ENCODE assay signal across 22 mouse cellular contexts in the genomic region with DNA sequence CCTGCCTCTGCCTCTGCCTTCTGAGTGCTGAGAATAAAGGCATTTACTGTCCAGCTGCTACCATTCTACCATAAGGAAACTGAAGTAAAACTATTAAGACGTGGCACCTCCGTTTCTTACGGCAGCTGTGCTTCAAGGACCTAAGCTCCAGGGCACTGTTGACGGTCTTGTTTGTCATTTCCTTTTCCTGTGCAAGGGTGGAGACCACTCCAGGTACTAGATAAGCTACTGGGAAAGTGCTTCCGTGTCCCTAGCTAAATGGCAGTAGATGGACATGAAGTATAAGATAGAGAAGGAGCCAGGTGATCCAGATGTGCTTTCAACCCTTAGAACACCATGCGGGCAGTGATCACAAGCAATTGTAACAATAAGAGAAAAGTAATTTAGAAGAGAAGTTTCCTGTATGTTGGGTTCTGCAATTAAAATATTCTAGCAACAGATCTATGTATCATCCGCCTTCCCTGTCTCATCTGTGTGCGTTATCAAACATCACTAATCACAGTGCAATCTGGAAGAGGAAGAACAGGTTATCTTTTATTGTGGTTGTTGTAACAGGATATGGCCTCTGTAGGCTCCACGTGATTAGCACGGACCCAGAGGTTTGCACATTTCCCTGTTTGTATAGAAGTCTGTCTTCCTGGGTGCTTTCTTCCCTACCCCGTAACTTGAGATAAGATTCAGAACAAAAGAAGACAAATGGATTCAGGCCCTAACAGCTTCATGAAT. TPM values are rescaled to one million over a fixed set of nuclear protein-coding genes. Genes with fewer than 3 reads are reported as not detected.
DNase-seq lines count a peak whose midpoint lies in the region; ATAC-seq lines count a peak whose summit lies in the region.
"Had no signal": no experiment of that assay in that cellular context is flagged by ENCODE, and none has a peak within 500 bp of the region (broad histone marks: within the 10 kb centered on the region; RNA-seq: fewer than 3 reads in every experiment).

No protein-coding gene starts in this region.

- peak overlapping the region; percentile 52 for H3K27ac ChIP-seq in intestine, embryonic 15.5 days
- H3K27ac ChIP-seq in liver, embryonic 16.5 days (ENCODE audit: low read length) = no peak overlapping the region; the same call in 1 of the 2 replicates
- H3K27ac ChIP-seq in forebrain, embryonic 10.5 days = no peak overlapping the region
- H3K27ac ChIP-seq: gastrocnemius, adult 2 months; heart, adult 2 months; kidney, postnatal 0 days; layer of hippocampus, adult 2 months had no signal

- H3K27me3 ChIP-seq in intestine, embryonic 15.5 days (replicated peaks) = no peaks in the 10 kb centered on the region
- no peaks in the 10 kb centered on the region for H3K27me3 ChIP-seq in liver, embryonic 16.5 days (ENCODE audit: control insufficient read depth, insufficient read depth, low read depth, low read length)
- H3K27me3 ChIP-seq in forebrain, embryonic 10.5 days (ENCODE audit: poor library complexity, severe bottlenecking) = no peaks in the 10 kb centered on the region

- 0 out of 2 replicates have a peak, but pooled peaks have one; percentile 26 for ATAC-seq in intestine, embryonic 15.5 days
- ATAC-seq in liver, embryonic 16.5 days (ENCODE audit: low read depth) = no peak
- no peak for ATAC-seq in erythroid progenitor cell, adult 5-6 weeks (replicated peaks; ENCODE audit: low FRiP score, poor library complexity, severe bottlenecking)

- H3K4me3 ChIP-seq in intestine, embryonic 15.5 days (replicated peaks) = no peak overlapping the region
- 0 out of 2 replicates have a peak overlapping the region, but pooled peaks have one; percentile 1 for H3K4me3 ChIP-seq in liver, embryonic 16.5 days (ENCODE audit: low read depth, low read length)
- H3K4me3 ChIP-seq in forebrain, embryonic 10.5 days = no peak overlapping the region
- H3K4me3 ChIP-seq: heart, adult 2 months; layer of hippocampus, adult 2 months had no signal

- 64% methylated on average over 11 of the region's 11 CpGs for WGBS in intestine, embryonic 15.5 days
- 39% methylated on average over 11 of the region's 11 CpGs for WGBS in liver, embryonic 16.5 days (ENCODE audit: insufficient replicate concordance)
- WGBS in forebrain, embryonic 10.5 days = 88% methylated on average over 11 of the region's 11 CpGs

- H3K9me3 ChIP-seq in intestine, embryonic 15.5 days = no peaks in the 10 kb centered on the region
- no peaks in the 10 kb centered on the region for H3K9me3 ChIP-seq in liver, embryonic 16.5 days (replicated peaks; ENCODE audit: control insufficient read depth, low read length)
- H3K9me3 ChIP-seq in forebrain, embryonic 10.5 days = no peaks in the 10 kb centered on the region

- peak overlapping the region; percentile 31 for H3K4me2 ChIP-seq in intestine, embryonic 15.5 days (replicated peaks)
- peak overlapping the region; percentile 1; the same call in 1 of the 2 replicates for H3K4me2 ChIP-seq in liver, embryonic 16.5 days (ENCODE audit: low read depth, low read length)
- H3K4me2 ChIP-seq: midbrain, embryonic 11.5 days had no signal

- peak; percentile 11 for DNase-seq in lung, postnatal 36 days
- DNase-seq in lung, postnatal 10 days = no peak
- DNase-seq in layer of hippocampus, adult 8-10 months (ENCODE audit: low spot score in 2 of 2) = no peak
- DNase-seq in gastrocnemius, adult 8-10 months (ENCODE audit: low spot score in 2 of 2) = no peak
- no peak for DNase-seq in forebrain, embryonic 10.5 days (ENCODE audit: extremely low spot score, low spot score)
- DNase-seq: adrenal gland, adult 8-10 months; cerebellum, adult 11 months; cerebellum, postnatal 25 days; gastrocnemius, adult 2 months; heart, adult 2 months; kidney, adult 11 months; retina, postnatal 1 day had no signal

- H3K9ac ChIP-seq in intestine, embryonic 15.5 days = no peak overlapping the region; the same call in 1 of the 2 replicates
- no peak overlapping the region for H3K9ac ChIP-seq in liver, embryonic 16.5 days (ENCODE audit: low read depth, low read length)

- peaks cover 20% of the 10 kb centered on the region for H3K36me3 ChIP-seq in intestine, embryonic 15.5 days
- peaks cover 12% of the 10 kb centered on the region for H3K36me3 ChIP-seq in liver, embryonic 16.5 days (ENCODE audit: control insufficient read depth, insufficient read depth)
- H3K36me3 ChIP-seq in forebrain, embryonic 10.5 days (replicated peaks) = peaks cover 45% of the 10 kb centered on the region

- peaks cover 23% of the 10 kb centered on the region for H3K4me1 ChIP-seq in intestine, embryonic 15.5 days (replicated peaks)
- peaks cover 34% of the 10 kb centered on the region for H3K4me1 ChIP-seq in liver, embryonic 16.5 days (ENCODE audit: control insufficient read depth, low read depth, low read length)
- H3K4me1 ChIP-seq in forebrain, embryonic 10.5 days = peaks cover 32% of the 10 kb centered on the region

RNA-seq across cellular contexts. Expression of gene Tmem186, which starts 2.1 kb away (rescaled TPM):
- 22.0 and 22.2 TPM in 2 replicates for polyA plus RNA-seq in intestine, embryonic 15.5 days (2015; fragmentation: Nextera tagmentation; extraction: Ambion mirVana)
- polyA plus RNA-seq in liver, embryonic 16.5 days (2015; fragmentation: Nextera tagmentation; extraction: Ambion mirVana) = 8.9 and 9.7 TPM in 2 replicates
- total RNA-seq in erythroid progenitor cell, adult 5-6 weeks (2015; ENCODE audit: low replicate concordance) = 6.7 and 11.9 TPM in 2 replicates
- total RNA-seq in erythroid progenitor cell, adult 5-6 weeks (2017; ENCODE audit: low replicate concordance) = 10.9 and 12.5 TPM in 2 replicates
- 10 to 100 TPM; 12.9 to 13.7 (median 13.4) TPM for total RNA-seq in layer of hippocampus, adult 8-10 months (2022)
- total RNA-seq in gastrocnemius, adult 8-10 months (2022) = 10 to 100 TPM; 13.1 to 15.3 (median 14.2) TPM
- polyA plus RNA-seq in forebrain, embryonic 10.5 days (2016; fragmentation: Nextera tagmentation; extraction: Ambion mirVana) = 27.1 and 27.5 TPM in 2 replicates

RNA-seq across cellular contexts. Expression of gene Pmm2, which starts 2.2 kb away (rescaled TPM):
- 92.0 and 98.9 TPM in 2 replicates for polyA plus RNA-seq in intestine, embryonic 15.5 days (2015; fragmentation: Nextera tagmentation; extraction: Ambion mirVana)
- 29.5 and 30.1 TPM in 2 replicates for polyA plus RNA-seq in liver, embryonic 16.5 days (2015; fragmentation: Nextera tagmentation; extraction: Ambion mirVana)
- total RNA-seq in erythroid progenitor cell, adult 5-6 weeks (2015; ENCODE audit: low replicate concordance) = 80.1 and 96.9 TPM in 2 replicates
- 118 and 123 TPM in 2 replicates for total RNA-seq in erythroid progenitor cell, adult 5-6 weeks (2017; ENCODE audit: low replicate concordance)
- 10 to 100 TPM; 31.2 to 42.1 (median 40.8) TPM for total RNA-seq in layer of hippocampus, adult 8-10 months (2022)
- 10 to 100 TPM; 13.1 to 21.2 (median 16.5) TPM for total RNA-seq in gastrocnemius, adult 8-10 months (2022)
- polyA plus RNA-seq in forebrain, embryonic 10.5 days (2016; fragmentation: Nextera tagmentation; extraction: Ambion mirVana) = 49.8 and 54.4 TPM in 2 replicates

RNA-seq across cellular contexts. Expression of gene Carhsp1, which starts 32.3 kb away (rescaled TPM):
- polyA plus RNA-seq in intestine, embryonic 15.5 days (2015; fragmentation: Nextera tagmentation; extraction: Ambion mirVana) = 89.8 and 90.4 TPM in 2 replicates
- polyA plus RNA-seq in liver, embryonic 16.5 days (2015; fragmentation: Nextera tagmentation; extraction: Ambion mirVana) = 95.2 and 96.6 TPM in 2 replicates
- total RNA-seq in erythroid progenitor cell, adult 5-6 weeks (2015; ENCODE audit: low replicate concordance) = 176 and 189 TPM in 2 replicates
- total RNA-seq in erythroid progenitor cell, adult 5-6 weeks (2017; ENCODE audit: low replicate concordance) = 200 and 217 TPM in 2 replicates
- 10 to 100 TPM; 22.4 to 29.6 (median 24.0) TPM for total RNA-seq in layer of hippocampus, adult 8-10 months (2022)
- 1 to 10 TPM; 3.9 to 5.7 (median 5.3) TPM for total RNA-seq in gastrocnemius, adult 8-10 months (2022)
- 137 and 143 TPM in 2 replicates for polyA plus RNA-seq in forebrain, embryonic 10.5 days (2016; fragmentation: Nextera tagmentation; extraction: Ambion mirVana)

RNA-seq across cellular contexts. Expression of gene Gm5767, which starts 40.9 kb away (rescaled TPM):
- polyA plus RNA-seq in intestine, embryonic 15.5 days (2015; fragmentation: Nextera tagmentation; extraction: Ambion mirVana) = not detected in 2 replicates
- polyA plus RNA-seq in liver, embryonic 16.5 days (2015; fragmentation: Nextera tagmentation; extraction: Ambion mirVana) = 0.15 TPM in 1 of 2 replicates, not detected in the other
- not detected in 2 replicates for total RNA-seq in erythroid progenitor cell, adult 5-6 weeks (2015; ENCODE audit: low replicate concordance)
- not detected in 2 replicates for total RNA-seq in erythroid progenitor cell, adult 5-6 weeks (2017; ENCODE audit: low replicate concordance)
- total RNA-seq in layer of hippocampus, adult 8-10 months (2022) = not detected
- total RNA-seq in gastrocnemius, adult 8-10 months (2022) = not detected
- 0.26 TPM in 1 of 2 replicates, not detected in the other for polyA plus RNA-seq in forebrain, embryonic 10.5 days (2016; fragmentation: Nextera tagmentation; extraction: Ambion mirVana)
- total RNA-seq: adrenal gland, adult 8-10 months; ES-E14; gastrocnemius, adult 2 months; heart, adult 2 months; layer of hippocampus, adult 2 months had no signal
- polyA plus RNA-seq: brain, embryonic 14.5 days; heart, postnatal 0 days; hindbrain, embryonic 11.5 days; kidney, postnatal 0 days; midbrain, embryonic 11.5 days had no signal

Comparison
In these comparisons a context has a peak if more than half of its experiments do, and no peak if none do; other contexts are left out.
1. RNA of gene Carhsp1, which starts 32.3 kb away (total RNA-seq): 176 to 217 TPM in erythroid progenitor cell, adult 5-6 weeks; 22.4 to 29.6 TPM in layer of hippocampus, adult 8-10 months and 3.9 to 5.7 TPM in gastrocnemius, adult 8-10 months; every median in the first group is over 4 times any median in the second.